Mouse (Mus musculus) lung, embryonic 15.5 days (tissue): Measurements from ENCODE around the gene Grik4. TPM values are rescaled to one million over a fixed set of nuclear protein-coding genes. Genes with fewer than 3 reads are reported as not detected.

Experiments used
- ATAC-seq: fragments of 200-750 bp; cut with Nextera tagmentation; 2 replicates; pipeline ENCODE4 v1.8.0; 2017; ENCODE audit warnings: moderate number of reproducible peaks, borderline replicate concordance; ENCODE audit not compliant: low FRiP score, low TSS enrichment; ENCODE audit errors: extremely low read depth
- H3K27ac ChIP-seq: fragments of 300-500 bp; sonication (generic); 2 replicates; pipeline ENCODE4 v1.5.1; 2015; ENCODE audit warnings: moderate library complexity, mild to moderate bottlenecking, inconsistent platforms
- H3K27me3 ChIP-seq: fragments of 300-500 bp; sonication (generic); 2 replicates; pipeline ENCODE4 v1.6.1; 2015; ENCODE audit warnings: inconsistent platforms
- H3K36me3 ChIP-seq: fragments of 300-500 bp; sonication (generic); 2 replicates; pipeline ENCODE4 v1.6.1; 2015; ENCODE audit warnings: inconsistent platforms
- H3K4me1 ChIP-seq: fragments of 300-500 bp; sonication (generic); 2 replicates; pipeline ENCODE4 v1.6.1; 2015; ENCODE audit warnings: inconsistent platforms
- H3K4me2 ChIP-seq: fragments of 300-500 bp; sonication (generic); 2 replicates; pipeline ENCODE4 v1.6.1; 2015; ENCODE audit warnings: inconsistent platforms, mild to moderate bottlenecking, moderate library complexity
- H3K4me3 ChIP-seq: fragments of 300-500 bp; sonication (generic); 2 replicates; pipeline ENCODE4 v1.5.1; 2015; ENCODE audit warnings: mild to moderate bottlenecking, inconsistent platforms
- H3K9ac ChIP-seq: fragments of 300-500 bp; sonication (generic); 2 replicates; pipeline ENCODE4 v1.6.1; 2015; ENCODE audit warnings: inconsistent platforms
- H3K9me3 ChIP-seq: fragments of 300-500 bp; sonication (generic); 2 replicates; pipeline ENCODE4 v1.6.1; 2016; ENCODE audit warnings: inconsistent platforms
- WGBS: fragments of 180-500 bp; shearing (Covaris S2); methylation state at CpG from one replicate; pipeline ENCODE4 v1.1.7; 2015; 5-methylcytosine and 5-hydroxymethylcytosine counted together
- polyA plus RNA-seq: library from polyadenylated mRNA; unstranded; fragments of >200 nt; fragmentation: Nextera tagmentation; extraction: Ambion mirVana; gene quantifications from 2 replicates; pipeline ENCODE4 v1.2.1, GENCODE M21; 2015

The Grik4 gene
- polyA plus RNA-seq, 1 experiment from 2014 or later, result 3.1 TPM

- H3K4me2 ChIP-seq, result no peak overlapping the region
- H3K4me1 ChIP-seq, result no peaks in the 10 kb centered on the region
- 74% methylated on average over 5 of the region's 5 CpGs for WGBS
- no peak overlapping the region for H3K27ac ChIP-seq
- no peaks in the 10 kb centered on the region for H3K9me3 ChIP-seq
- no peaks in the 10 kb centered on the region for H3K27me3 ChIP-seq
- no peak for ATAC-seq
- H3K9ac ChIP-seq, result no peak overlapping the region
- no peaks in the 10 kb centered on the region for H3K36me3 ChIP-seq
- H3K4me3 ChIP-seq, result no peak overlapping the region
Observed at GRCm38 (mm10) chr9:42686104-42686503, 258.2 kb downstream of the Grik4 start.

- no peak overlapping the region for H3K4me2 ChIP-seq
- no peaks in the 10 kb centered on the region for H3K27me3 ChIP-seq
- H3K9ac ChIP-seq, result no peak overlapping the region
- no peaks in the 10 kb centered on the region for H3K36me3 ChIP-seq
- no peak overlapping the region for H3K4me3 ChIP-seq
- no peaks in the 10 kb centered on the region for H3K9me3 ChIP-seq
- ATAC-seq, result no peak
- WGBS, result 47% methylated on average over 5 of the region's 5 CpGs
- peak overlapping the region; percentile 82 for H3K27ac ChIP-seq
- 0 out of 2 replicates have a peak, but pooled peaks cover 11% of the 10 kb centered on the region for H3K4me1 ChIP-seq
Observed at GRCm38 (mm10) chr9:42674017-42674412, 270.3 kb downstream of the Grik4 start.

GRCm38 (mm10) chr9:42673385-42674016 lies 270.8 kb downstream of the Grik4 start:
- Histone ChIP-seq H3K4me2 (0 out of 2 replicates have a peak overlapping the region, but pooled peaks have one; percentile 16), H3K9ac (no peak overlapping the region), H3K27me3 (no peaks in the 10 kb centered on the region), H3K27ac (peak overlapping the region; percentile 82), H3K9me3 (no peaks in the 10 kb centered on the region), H3K36me3 (no peaks in the 10 kb centered on the region), H3K4me3 (no peak overlapping the region), H3K4me1 (0 out of 2 replicates have a peak, but pooled peaks cover 11% of the 10 kb centered on the region)
- 43% methylated on average over 12 of the region's 12 CpGs for WGBS
- ATAC-seq, result 0 out of 2 replicates have a peak, but pooled peaks have one; percentile 42

- no peaks in the 10 kb centered on the region for H3K36me3 ChIP-seq
- H3K4me3 ChIP-seq, result no peak overlapping the region
- 0 out of 2 replicates have a peak, but pooled peaks cover 11% of the 10 kb centered on the region for H3K4me1 ChIP-seq
- 0 out of 2 replicates have a peak overlapping the region, but pooled peaks have one; percentile 16 for H3K4me2 ChIP-seq
- peak overlapping the region; percentile 82 for H3K27ac ChIP-seq
- no peak overlapping the region for H3K9ac ChIP-seq
- H3K9me3 ChIP-seq, result no peaks in the 10 kb centered on the region
- ATAC-seq, result no peak
- no peaks in the 10 kb centered on the region for H3K27me3 ChIP-seq
- WGBS, result 46% methylated on average over 8 of the region's 8 CpGs
Observed at GRCm38 (mm10) chr9:42672982-42673381, 271.3 kb downstream of the Grik4 start.

GRCm38 (mm10) chr9:42670619-42671018 lies 273.7 kb downstream of the Grik4 start:
- Histone ChIP-seq H3K4me3 (no peak overlapping the region), H3K36me3 (no peaks in the 10 kb centered on the region), H3K4me2 (no peak overlapping the region), H3K9me3 (no peaks in the 10 kb centered on the region), H3K27ac (no peak overlapping the region), H3K27me3 (no peaks in the 10 kb centered on the region), H3K9ac (no peak overlapping the region), H3K4me1 (0 out of 2 replicates have a peak, but pooled peaks cover 11% of the 10 kb centered on the region)
- 39% methylated on average over 2 of the region's 2 CpGs for WGBS
- no peak for ATAC-seq

- H3K27ac ChIP-seq, result no peak overlapping the region
- ATAC-seq, result no peak
- H3K27me3 ChIP-seq, result no peaks in the 10 kb centered on the region
- H3K36me3 ChIP-seq, result no peaks in the 10 kb centered on the region
- H3K4me3 ChIP-seq, result no peak overlapping the region
- H3K4me1 ChIP-seq, result no peaks in the 10 kb centered on the region
- H3K9ac ChIP-seq, result no peak overlapping the region
- no peaks in the 10 kb centered on the region for H3K9me3 ChIP-seq
- 46% methylated on average over 1 of the region's 1 CpGs for WGBS
- no peak overlapping the region for H3K4me2 ChIP-seq
Observed at GRCm38 (mm10) chr9:42661481-42661880, 282.8 kb downstream of the Grik4 start.

GRCm38 (mm10) chr9:42652756-42653155 lies 291.5 kb downstream of the Grik4 start:
- Histone ChIP-seq H3K4me2 (no peak overlapping the region), H3K9me3 (no peaks in the 10 kb centered on the region), H3K4me3 (no peak overlapping the region), H3K36me3 (no peaks in the 10 kb centered on the region), H3K27ac (no peak overlapping the region), H3K27me3 (no peaks in the 10 kb centered on the region), H3K9ac (no peak overlapping the region), H3K4me1 (no peaks in the 10 kb centered on the region)
- ATAC-seq, result no peak
- WGBS, result 80% methylated on average over 2 of the region's 2 CpGs

GRCm38 (mm10) chr9:42652309-42652708 lies 292.0 kb downstream of the Grik4 start:
- H3K36me3 ChIP-seq, result no peaks in the 10 kb centered on the region
- no peak overlapping the region for H3K4me2 ChIP-seq
- ATAC-seq, result no peak
- H3K27me3 ChIP-seq, result no peaks in the 10 kb centered on the region
- H3K4me1 ChIP-seq, result no peaks in the 10 kb centered on the region
- H3K4me3 ChIP-seq, result no peak overlapping the region
- no peak overlapping the region for H3K9ac ChIP-seq
- H3K27ac ChIP-seq, result no peak overlapping the region
- H3K9me3 ChIP-seq, result no peaks in the 10 kb centered on the region
- whole genome bisulfite sequencing, result 62% methylated on average over 4 of the region's 4 CpGs

GRCm38 (mm10) chr9:42649872-42650271 lies 294.4 kb downstream of the Grik4 start:
- Histone ChIP-seq H3K9ac (no peak overlapping the region), H3K36me3 (no peaks in the 10 kb centered on the region), H3K27me3 (no peaks in the 10 kb centered on the region), H3K9me3 (no peaks in the 10 kb centered on the region), H3K27ac (no peak overlapping the region), H3K4me1 (no peaks in the 10 kb centered on the region), H3K4me2 (no peak overlapping the region), H3K4me3 (no peak overlapping the region)
- 66% methylated on average over 5 of the region's 5 CpGs for WGBS
- ATAC-seq, result no peak

GRCm38 (mm10) chr9:42648051-42648450 lies 296.2 kb downstream of the Grik4 start:
- Histone ChIP-seq H3K9ac (no peak overlapping the region), H3K4me2 (no peak overlapping the region), H3K4me3 (no peak overlapping the region), H3K36me3 (no peaks in the 10 kb centered on the region), H3K9me3 (no peaks in the 10 kb centered on the region), H3K4me1 (no peaks in the 10 kb centered on the region), H3K27me3 (no peaks in the 10 kb centered on the region), H3K27ac (no peak overlapping the region)
- WGBS, result 94% methylated on average over 3 of the region's 3 CpGs
- no peak for ATAC-seq

GRCm38 (mm10) chr9:42647596-42647995 lies 296.7 kb downstream of the Grik4 start:
- Histone ChIP-seq H3K9ac (no peak overlapping the region), H3K4me2 (no peak overlapping the region), H3K27ac (no peak overlapping the region), H3K36me3 (no peaks in the 10 kb centered on the region), H3K4me3 (no peak overlapping the region), H3K27me3 (no peaks in the 10 kb centered on the region), H3K4me1 (no peaks in the 10 kb centered on the region), H3K9me3 (no peaks in the 10 kb centered on the region)
- 55% methylated on average over 3 of the region's 3 CpGs for WGBS
- no peak for ATAC-seq

GRCm38 (mm10) chr9:42646821-42647220 lies 297.5 kb downstream of the Grik4 start:
- H3K4me1 ChIP-seq, result no peaks in the 10 kb centered on the region
- no peaks in the 10 kb centered on the region for H3K9me3 ChIP-seq
- H3K36me3 ChIP-seq, result no peaks in the 10 kb centered on the region
- no peak overlapping the region for H3K9ac ChIP-seq
- no peak overlapping the region for H3K27ac ChIP-seq
- 63% methylated on average over 10 of the region's 10 CpGs for WGBS
- H3K4me3 ChIP-seq, result no peak overlapping the region
- no peak overlapping the region for H3K4me2 ChIP-seq
- H3K27me3 ChIP-seq, result no peaks in the 10 kb centered on the region
- no peak for ATAC-seq
